Mouse (Mus musculus) midbrain, embryonic 15.5 days (tissue): ENCODE data around the gene Lasp1. TPM values are rescaled to one million over a fixed set of nuclear protein-coding genes. Genes with fewer than 3 reads are reported as not detected.
A peak's percentile ranks its signal among the peaks of the same experiment; 100 is the strongest.
"Not testable (repeated sequence)": the region's sequence is repeated elsewhere in the genome, so short reads cannot be mapped to it uniquely, and the experiment has no call there.

Experiments used
- ATAC-seq: fragments of 200-750 bp; cut with Nextera tagmentation; replicated peaks from 2 replicates; pipeline ENCODE4 v1.8.0; 2017; ENCODE audit warnings: moderate TSS enrichment
- H3K27ac ChIP-seq: fragments of 300-500 bp; sonication (generic); 2 replicates; pipeline ENCODE4 v1.5.1; 2015; ENCODE audit warnings: mild to moderate bottlenecking, inconsistent platforms
- H3K27me3 ChIP-seq: fragments of 300-500 bp; sonication (generic); replicated peaks from 2 replicates; pipeline ENCODE4 v1.6.1; 2015; ENCODE audit warnings: inconsistent platforms
- H3K36me3 ChIP-seq: fragments of 300-500 bp; sonication (generic); replicated peaks from 2 replicates; pipeline ENCODE4 v1.6.1; 2015; ENCODE audit warnings: inconsistent platforms
- H3K4me1 ChIP-seq: fragments of 300-500 bp; sonication (generic); 2 replicates; pipeline ENCODE4 v1.6.1; 2015; ENCODE audit warnings: inconsistent platforms
- H3K4me2 ChIP-seq: fragments of 300-500 bp; sonication (generic); 2 replicates; pipeline ENCODE4 v1.6.1; 2015; ENCODE audit warnings: inconsistent platforms, mild to moderate bottlenecking, moderate library complexity
- H3K4me3 ChIP-seq: fragments of 300-500 bp; sonication (generic); 2 replicates; pipeline ENCODE4 v1.5.1; 2015; ENCODE audit warnings: mild to moderate bottlenecking, inconsistent platforms
- H3K9ac ChIP-seq: fragments of 300-500 bp; sonication (generic); 2 replicates; pipeline ENCODE4 v1.6.1; 2015; ENCODE audit warnings: mild to moderate bottlenecking, inconsistent platforms
- H3K9me3 ChIP-seq: fragments of 300-500 bp; sonication (generic); 2 replicates; pipeline ENCODE4 v1.6.1; 2016; ENCODE audit warnings: inconsistent platforms
- WGBS: fragments of 180-500 bp; shearing (Covaris S2); methylation state at CpG from one replicate; pipeline ENCODE4 v1.1.7; 2015; ENCODE audit warnings: mixed read lengths; 5-methylcytosine and 5-hydroxymethylcytosine counted together
- polyA plus RNA-seq: library from polyadenylated mRNA; unstranded; fragments of >200 nt; fragmentation: Nextera tagmentation; extraction: Ambion mirVana; gene quantifications from 2 replicates; pipeline ENCODE4 v1.2.1, GENCODE M21; 2015

Lasp1 gene
- polyA plus RNA-seq, 1 experiment from 2014 or later: 199 TPM

- not testable (repeated sequence) for H3K36me3 ChIP-seq, H3K4me1 ChIP-seq, H3K4me3 ChIP-seq, ATAC-seq, H3K27me3 ChIP-seq, H3K4me2 ChIP-seq, H3K9ac ChIP-seq, H3K9me3 ChIP-seq, H3K27ac ChIP-seq
- 83% methylated on average over 5 of the region's 5 CpGs for WGBS
Observed at GRCm38 (mm10) chr11:97872378-97872777, 73.6 kb downstream of the Lasp1 start.

- no peaks in the 10 kb centered on the region for H3K36me3 ChIP-seq
- 93% methylated on average over 1 of the region's 1 CpGs for WGBS
- H3K4me1 ChIP-seq: no peaks in the 10 kb centered on the region
- H3K9me3 ChIP-seq: no peaks in the 10 kb centered on the region
- H3K4me2 ChIP-seq: no peak overlapping the region
- no peak overlapping the region for H3K4me3 ChIP-seq
- no peak for ATAC-seq
- H3K9ac ChIP-seq: no peak overlapping the region
- H3K27ac ChIP-seq: no peak overlapping the region
- H3K27me3 ChIP-seq: no peaks in the 10 kb centered on the region
Observed at GRCm38 (mm10) chr11:97874396-97874795, 75.6 kb downstream of the Lasp1 start.

- Histone ChIP-seq H3K9ac (no peak overlapping the region), H3K9me3 (no peaks in the 10 kb centered on the region), H3K4me3 (no peak overlapping the region), H3K27me3 (no peaks in the 10 kb centered on the region), H3K4me2 (no peak overlapping the region), H3K4me1 (no peaks in the 10 kb centered on the region), H3K36me3 (no peaks in the 10 kb centered on the region), H3K27ac (no peak overlapping the region)
- WGBS: 84% methylated on average over 2 of the region's 2 CpGs
- no peak for ATAC-seq
Observed at GRCm38 (mm10) chr11:97877341-97877740, 78.5 kb downstream of the Lasp1 start.

GRCm38 (mm10) chr11:97880362-97880761 lies 81.6 kb downstream of the Lasp1 start:
- H3K36me3 ChIP-seq: no peaks in the 10 kb centered on the region
- no peaks in the 10 kb centered on the region for H3K4me1 ChIP-seq
- no peak overlapping the region for H3K27ac ChIP-seq
- H3K9me3 ChIP-seq: no peaks in the 10 kb centered on the region
- no peaks in the 10 kb centered on the region for H3K27me3 ChIP-seq
- H3K4me2 ChIP-seq: no peak overlapping the region
- H3K4me3 ChIP-seq: no peak overlapping the region
- ATAC-seq: no peak
- no peak overlapping the region for H3K9ac ChIP-seq
- WGBS: 95% methylated on average over 4 of the region's 4 CpGs

DNA sequence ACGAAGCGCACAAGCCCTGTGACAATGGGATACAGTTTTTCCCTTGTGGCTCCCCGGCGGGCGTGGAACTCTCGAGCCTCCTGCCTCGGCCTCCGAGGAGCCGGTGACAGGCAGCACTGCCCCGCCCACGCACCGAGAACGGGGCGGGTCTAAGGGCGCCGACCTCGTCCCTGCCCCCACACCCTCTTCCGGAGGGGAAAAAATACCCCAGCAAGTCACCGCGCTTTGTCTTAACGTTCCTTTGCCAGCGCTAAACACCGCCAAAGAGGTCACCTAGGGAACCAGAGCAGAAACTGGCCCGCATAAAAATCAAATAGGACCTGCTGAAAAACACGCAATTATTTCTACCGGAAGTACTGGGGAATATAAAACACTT lies 84.7 kb downstream of the Lasp1 start:
- Histone ChIP-seq H3K36me3 (no peaks in the 10 kb centered on the region), H3K9me3 (no peaks in the 10 kb centered on the region), H3K27me3 (no peaks in the 10 kb centered on the region), H3K27ac (peak overlapping the region; percentile 90), H3K4me2 (peak overlapping the region; percentile 73), H3K4me1 (no peaks in the 10 kb centered on the region), H3K4me3 (peak overlapping the region; percentile 66), H3K9ac (peak overlapping the region; percentile 46)
- peak; percentile 57 for ATAC-seq
- WGBS: 3% methylated on average over 26 of the region's 26 CpGs

DNA sequence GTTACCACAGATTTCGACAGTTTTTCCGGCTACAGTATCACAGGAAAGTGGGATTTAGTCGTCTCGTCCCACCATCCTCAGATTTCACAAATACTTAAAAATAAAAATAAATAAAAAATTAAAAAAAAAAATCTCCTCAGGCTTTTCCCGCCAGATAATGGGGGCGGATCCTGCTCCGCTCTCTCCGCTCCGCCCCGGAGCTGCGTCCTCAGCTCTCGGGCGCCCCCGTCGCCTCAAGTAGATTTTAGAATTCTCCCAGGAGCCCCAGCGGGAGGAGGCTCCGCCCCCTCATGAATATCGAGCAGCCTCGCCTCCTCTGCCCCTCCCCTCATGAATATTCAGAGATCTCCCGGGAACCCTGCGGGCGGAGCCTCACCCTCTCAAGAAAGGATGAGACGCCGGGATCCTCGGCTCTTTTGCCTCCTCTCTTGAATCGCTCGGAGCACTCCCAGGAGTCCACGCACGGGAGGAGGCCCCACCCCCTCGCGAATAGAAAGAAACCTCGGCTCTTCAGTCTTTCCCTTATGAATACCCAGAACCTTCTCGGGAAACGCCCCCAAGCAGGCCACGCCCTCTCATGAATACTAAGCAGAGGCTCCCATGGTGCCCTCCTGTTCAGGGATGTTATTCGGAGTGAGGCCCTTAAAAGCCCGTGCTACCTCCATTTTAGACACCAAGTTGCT lies 85.3 kb downstream of the Lasp1 start, which contains the start of gene Fbxo47:
TSS of gene Fbxo47 (minus strand) at position 237 of the 683 bp plus-strand sequence.
- no peaks in the 10 kb centered on the region for H3K9me3 ChIP-seq
- H3K4me3 ChIP-seq: peak within 1 kb of the TSS; percentile 66
- H3K36me3 ChIP-seq: no peaks in the 10 kb centered on the region
- WGBS: under 1% methylated on average over 37 of the region's 37 CpGs
- H3K27me3 ChIP-seq: no peaks in the 10 kb centered on the region
- no peaks in the 10 kb centered on the region for H3K4me1 ChIP-seq
- H3K27ac ChIP-seq: peak within 1 kb of the TSS; percentile 90
- peak within 1 kb of the TSS; percentile 73 for H3K4me2 ChIP-seq
- ATAC-seq: peak; percentile 96
- H3K9ac ChIP-seq: peak within 1 kb of the TSS; percentile 46

DNA sequence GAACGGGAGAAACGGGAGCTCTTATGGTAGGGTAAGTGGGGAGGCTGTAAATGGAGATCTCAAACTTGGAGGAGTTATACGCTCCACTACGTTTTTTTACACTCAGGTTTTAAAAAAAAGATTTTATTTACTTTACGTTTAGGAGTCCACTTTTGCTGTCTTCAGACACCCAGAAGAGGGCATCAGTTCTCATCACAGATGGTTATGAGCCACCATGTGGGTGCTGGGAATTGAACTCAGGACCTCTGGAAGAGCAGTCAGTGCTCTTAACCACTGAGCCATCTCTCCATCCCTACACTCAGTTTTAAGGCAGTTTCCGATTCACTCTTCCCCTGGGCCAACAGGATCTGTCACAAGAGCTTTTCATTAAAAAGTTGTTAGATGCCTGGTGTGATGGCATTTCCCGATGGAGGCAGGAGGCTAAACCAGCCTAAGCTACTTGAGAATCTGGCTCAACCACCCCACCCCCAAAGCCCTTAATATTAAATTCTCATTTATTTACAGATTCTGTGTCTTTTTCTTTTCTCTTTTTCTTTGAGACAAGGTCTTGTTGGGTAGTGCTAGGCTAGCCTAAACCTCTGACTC lies 85.9 kb downstream of the Lasp1 start:
- ATAC-seq: no peak
- H3K27me3 ChIP-seq: no peaks in the 10 kb centered on the region
- peak overlapping the region; percentile 73 for H3K4me2 ChIP-seq
- no peaks in the 10 kb centered on the region for H3K4me1 ChIP-seq
- peak overlapping the region; percentile 41; the same call in 1 of the 2 replicates for H3K9ac ChIP-seq
- 28% methylated on average over 7 of the region's 7 CpGs for WGBS
- H3K27ac ChIP-seq: peak overlapping the region; percentile 90
- H3K36me3 ChIP-seq: no peaks in the 10 kb centered on the region
- H3K4me3 ChIP-seq: peak overlapping the region; percentile 66
- no peaks in the 10 kb centered on the region for H3K9me3 ChIP-seq

- Histone ChIP-seq H3K27me3 (no peaks in the 10 kb centered on the region), H3K4me2 (no peak overlapping the region), H3K36me3 (no peaks in the 10 kb centered on the region), H3K4me1 (no peaks in the 10 kb centered on the region), H3K9me3 (no peaks in the 10 kb centered on the region), H3K4me3 (no peak overlapping the region), H3K27ac (no peak overlapping the region), H3K9ac (no peak overlapping the region)
- WGBS: 93% methylated on average over 2 of the region's 2 CpGs
- no peak for ATAC-seq
Observed at GRCm38 (mm10) chr11:97885296-97885915, 86.6 kb downstream of the Lasp1 start.

Other genes with a start within 250 kb of the Lasp1 start
- gene Srcin1, start 222.8 kb upstream of the Lasp1 start, polyA plus RNA-seq: 13.2 and 13.9 TPM in 2 replicates
- 1.9 and 2.5 TPM in 2 replicates for gene Epop, start 169.3 kb upstream of the Lasp1 start, polyA plus RNA-seq
- gene Mllt6, start 135.6 kb upstream of the Lasp1 start, polyA plus RNA-seq: 3.9 and 4.4 TPM in 2 replicates
- gene Cisd3, start 113.2 kb upstream of the Lasp1 start, polyA plus RNA-seq: 21.6 and 26.4 TPM in 2 replicates
- gene Pcgf2, start 98.5 kb upstream of the Lasp1 start, polyA plus RNA-seq: 23.1 TPM in 2 replicates
- gene Psmb3, start 95.6 kb upstream of the Lasp1 start, polyA plus RNA-seq: 421 and 431 TPM in 2 replicates
- gene Pip4k2b, start 54.3 kb upstream of the Lasp1 start, polyA plus RNA-seq: 4.3 and 4.9 TPM in 2 replicates
- gene Cwc25, start 32.4 kb upstream of the Lasp1 start, polyA plus RNA-seq: 16.2 and 17.6 TPM in 2 replicates
- 0.50 and 1.1 TPM in 2 replicates for gene 1700001P01Rik, start 23.1 kb upstream of the Lasp1 start, polyA plus RNA-seq
- 259 and 277 TPM in 2 replicates for gene Rpl23, start 16.6 kb upstream of the Lasp1 start, polyA plus RNA-seq
- gene B230217C12Rik, start 41.8 kb downstream of the Lasp1 start, polyA plus RNA-seq: 33.3 and 33.8 TPM in 2 replicates
- 0.57 and 0.70 TPM in 2 replicates for gene Fbxo47, start 85.2 kb downstream of the Lasp1 start, polyA plus RNA-seq
- 1.7 and 1.8 TPM in 2 replicates for gene Plxdc1, start 187.4 kb downstream of the Lasp1 start, polyA plus RNA-seq
- 9.5 and 10.8 TPM in 2 replicates for gene Arl5c, start 197.2 kb downstream of the Lasp1 start, polyA plus RNA-seq
- gene Cacnb1, start 224.0 kb downstream of the Lasp1 start, polyA plus RNA-seq: 72.0 and 75.2 TPM in 2 replicates
- gene Rpl19, start 227.7 kb downstream of the Lasp1 start, polyA plus RNA-seq: 622 and 634 TPM in 2 replicates